ENCODE assay signal across 8 mouse cellular contexts in genomic region chr6:124828868-124829798, GRCm38 (mm10). TPM values are rescaled to one million over a fixed set of nuclear protein-coding genes. Genes with fewer than 3 reads are reported as not detected.
DNase-seq lines count a peak whose midpoint lies in the region; ATAC-seq and TF ChIP-seq lines count a peak whose summit lies in the region.

TSS of gene Usp5 (minus strand) at chr6:124829484.
TSS of gene Cdca3 (plus strand) at chr6:124829547.

- no peak for TF ChIP-seq CTCF in E14TG2a.4 (conservative IDR thresholded peaks at IDR 0.05; ENCODE audit: low read length)
- peak; percentile 1; the same call in 1 of the 2 replicates for TF ChIP-seq CTCF in heart, postnatal 0 days (IDR thresholded peaks at IDR 0.05; ENCODE audit: low read depth)
- no peak for TF ChIP-seq CTCF in testis, adult 2 months (IDR thresholded peaks at IDR 0.05; ENCODE audit: control insufficient read depth, insufficient read depth, insufficient replicate concordance, low read depth, low read length)

- H3K27me3 ChIP-seq in E14TG2a.4 (ENCODE audit: insufficient read depth, low read length) = no peaks in the 10 kb centered on the region
- no peaks in the 10 kb centered on the region for H3K27me3 ChIP-seq in forebrain, embryonic 12.5 days
- no peaks in the 10 kb centered on the region for H3K27me3 ChIP-seq in heart, postnatal 0 days (ENCODE audit: control insufficient read depth, insufficient read depth, low read length)
- H3K27me3 ChIP-seq in liver, embryonic 16.5 days (ENCODE audit: control insufficient read depth, insufficient read depth, low read depth, low read length) = no peaks in the 10 kb centered on the region
- no peaks in the 10 kb centered on the region for H3K27me3 ChIP-seq in neural tube, embryonic 13.5 days
- no peaks in the 10 kb centered on the region for H3K27me3 ChIP-seq in testis, adult 2 months (ENCODE audit: control insufficient read depth, insufficient read depth, low read length)

- DNase-seq in c-Kit-positive CD71-positive TER-119-positive erythroid progenitor cells, embryonic 14.5 days (ENCODE audit: low spot score) = peak; percentile 99
- DNase-seq in heart, postnatal 0 days (ENCODE audit: low spot score) = peak; percentile 100
- DNase-seq in kidney, postnatal 4 days = peak; percentile 97 to 99

- TF ChIP-seq POLR2A in testis, adult 2 months (IDR thresholded peaks at IDR 0.05; ENCODE audit: control insufficient read depth, low read depth, low read length) = peak; percentile 98

- H3K27ac ChIP-seq in forebrain, embryonic 12.5 days = peak within 1 kb of the TSS; percentile 94
- H3K27ac ChIP-seq in heart, postnatal 0 days (ENCODE audit: low read depth) = peak within 1 kb of the TSS; percentile 96
- peak within 1 kb of the TSS; percentile 96 for H3K27ac ChIP-seq in liver, embryonic 16.5 days (ENCODE audit: low read length)
- peak within 1 kb of the TSS; percentile 90 for H3K27ac ChIP-seq in neural tube, embryonic 13.5 days (replicated peaks)
- peak within 1 kb of the TSS; percentile 98 for H3K27ac ChIP-seq in testis, adult 2 months (ENCODE audit: control insufficient read depth, insufficient read depth, low read depth, low read length)

- H3K4me1 ChIP-seq in E14TG2a.4 (replicated peaks; ENCODE audit: low read depth, low read length) = peaks cover 55% of the 10 kb centered on the region
- H3K4me1 ChIP-seq in forebrain, embryonic 12.5 days = peaks cover 50% of the 10 kb centered on the region
- H3K4me1 ChIP-seq in heart, postnatal 0 days (ENCODE audit: control insufficient read depth, insufficient read depth) = peaks cover 18% of the 10 kb centered on the region
- H3K4me1 ChIP-seq in liver, embryonic 16.5 days (ENCODE audit: control insufficient read depth, low read depth, low read length) = peaks cover 18% of the 10 kb centered on the region
- peaks cover 26% of the 10 kb centered on the region for H3K4me1 ChIP-seq in neural tube, embryonic 13.5 days (replicated peaks)
- H3K4me1 ChIP-seq in testis, adult 2 months (ENCODE audit: control insufficient read depth, insufficient read depth, low read length) = peaks cover 10% of the 10 kb centered on the region

- peaks cover 66% of the 10 kb centered on the region for H3K36me3 ChIP-seq in E14TG2a.4 (ENCODE audit: insufficient read depth, low read length)
- peaks cover 55% of the 10 kb centered on the region for H3K36me3 ChIP-seq in forebrain, embryonic 12.5 days (replicated peaks)
- peaks cover 45% of the 10 kb centered on the region for H3K36me3 ChIP-seq in heart, postnatal 0 days (replicated peaks; ENCODE audit: control insufficient read depth, insufficient read depth, low read length)
- H3K36me3 ChIP-seq in liver, embryonic 16.5 days (ENCODE audit: control insufficient read depth, insufficient read depth) = peaks cover 45% of the 10 kb centered on the region
- peaks cover 37% of the 10 kb centered on the region for H3K36me3 ChIP-seq in neural tube, embryonic 13.5 days
- H3K36me3 ChIP-seq in testis, adult 2 months (ENCODE audit: control insufficient read depth, insufficient read depth, low read length) = peaks cover 5% of the 10 kb centered on the region

- H3K4me2 ChIP-seq in forebrain, embryonic 12.5 days = peak within 1 kb of the TSS; percentile 95
- H3K4me2 ChIP-seq in heart, postnatal 0 days (ENCODE audit: low read depth, low read length) = peak within 1 kb of the TSS; percentile 92
- peak within 1 kb of the TSS; percentile 96 for H3K4me2 ChIP-seq in liver, embryonic 16.5 days (ENCODE audit: low read depth, low read length)
- H3K4me2 ChIP-seq in neural tube, embryonic 13.5 days = peak within 1 kb of the TSS; percentile 87

- peak within 1 kb of the TSS; percentile 98 for H3K4me3 ChIP-seq in E14TG2a.4 (replicated peaks; ENCODE audit: low read length)
- peak within 1 kb of the TSS; percentile 73 for H3K4me3 ChIP-seq in forebrain, embryonic 12.5 days (replicated peaks)
- peak within 1 kb of the TSS; percentile 72 for H3K4me3 ChIP-seq in heart, postnatal 0 days (ENCODE audit: low read depth, low read length)
- H3K4me3 ChIP-seq in liver, embryonic 16.5 days (ENCODE audit: low read depth, low read length) = peak within 1 kb of the TSS; percentile 81
- H3K4me3 ChIP-seq in neural tube, embryonic 13.5 days = peak within 1 kb of the TSS; percentile 66
- H3K4me3 ChIP-seq in testis, adult 2 months (ENCODE audit: control insufficient read depth, low read depth, low read length) = peak within 1 kb of the TSS; percentile 99

- peak; percentile 94 for ATAC-seq in forebrain, embryonic 12.5 days (ENCODE audit: low FRiP score)
- ATAC-seq in heart, postnatal 0 days (ENCODE audit: insufficient read depth, low read depth) = peak; percentile 92
- ATAC-seq in liver, embryonic 16.5 days (ENCODE audit: low read depth) = peak; percentile 85
- peak; percentile 96 for ATAC-seq in neural tube, embryonic 13.5 days (ENCODE audit: low read depth)

- TF ChIP-seq EP300 in heart, postnatal 0 days (IDR thresholded peaks at IDR 0.05; ENCODE audit: low read depth) = 0 out of 2 replicates have a peak, but pooled peaks have one; percentile 17

- WGBS in forebrain, embryonic 12.5 days = under 1% methylated on average over 55 of the region's 55 CpGs
- under 1% methylated on average over 55 of the region's 55 CpGs for WGBS in heart, postnatal 0 days
- under 1% methylated on average over 53 of the region's 55 CpGs for WGBS in liver, embryonic 16.5 days (ENCODE audit: insufficient replicate concordance)
- WGBS in neural tube, embryonic 13.5 days = under 1% methylated on average over 55 of the region's 55 CpGs

- H3K9ac ChIP-seq in forebrain, embryonic 12.5 days = peak within 1 kb of the TSS; percentile 79
- peak within 1 kb of the TSS; percentile 73 for H3K9ac ChIP-seq in heart, postnatal 0 days (replicated peaks; ENCODE audit: low read depth, low read length)
- peak within 1 kb of the TSS; percentile 89 for H3K9ac ChIP-seq in liver, embryonic 16.5 days (ENCODE audit: low read depth, low read length)
- H3K9ac ChIP-seq in neural tube, embryonic 13.5 days = peak within 1 kb of the TSS; percentile 75

- no peaks in the 10 kb centered on the region for H3K9me3 ChIP-seq in E14TG2a.4 (ENCODE audit: low read length)
- no peaks in the 10 kb centered on the region for H3K9me3 ChIP-seq in forebrain, embryonic 12.5 days
- no peaks in the 10 kb centered on the region for H3K9me3 ChIP-seq in heart, postnatal 0 days (replicated peaks; ENCODE audit: control insufficient read depth, low read length)
- no peaks in the 10 kb centered on the region for H3K9me3 ChIP-seq in liver, embryonic 16.5 days (replicated peaks; ENCODE audit: control insufficient read depth, low read length)
- H3K9me3 ChIP-seq in neural tube, embryonic 13.5 days = no peaks in the 10 kb centered on the region

RNA-seq across cellular contexts. Expression of gene Usp5, which starts in this region (rescaled TPM):
- polyA plus RNA-seq in forebrain, embryonic 12.5 days (2016; fragmentation: Nextera tagmentation; extraction: Ambion mirVana) = 199 and 221 TPM in 2 replicates
- 92.2 and 126 TPM in 2 replicates for total RNA-seq in heart, postnatal 0 days (2014; rRNA removed; ENCODE audit: low replicate concordance)
- polyA plus RNA-seq in heart, postnatal 0 days (2015; fragmentation: Nextera tagmentation; extraction: Ambion mirVana) = 66.4 and 73.5 TPM in 2 replicates
- polyA plus RNA-seq in liver, embryonic 16.5 days (2015; fragmentation: Nextera tagmentation; extraction: Ambion mirVana) = 50.0 and 52.7 TPM in 2 replicates
- 176 and 178 TPM in 2 replicates for polyA plus RNA-seq in neural tube, embryonic 13.5 days (2015; fragmentation: Nextera tagmentation; extraction: Ambion mirVana)
- 37.4 and 41.2 TPM in 2 replicates for polyA plus RNA-seq in testis, adult 2 months (2012; rRNA removed)

RNA-seq across cellular contexts. Expression of gene Cdca3, which starts in this region (rescaled TPM):
- polyA plus RNA-seq in forebrain, embryonic 12.5 days (2016; fragmentation: Nextera tagmentation; extraction: Ambion mirVana) = 233 and 244 TPM in 2 replicates
- total RNA-seq in heart, postnatal 0 days (2014; rRNA removed; ENCODE audit: low replicate concordance) = 95.9 and 127 TPM in 2 replicates
- 51.6 and 52.9 TPM in 2 replicates for polyA plus RNA-seq in heart, postnatal 0 days (2015; fragmentation: Nextera tagmentation; extraction: Ambion mirVana)
- polyA plus RNA-seq in liver, embryonic 16.5 days (2015; fragmentation: Nextera tagmentation; extraction: Ambion mirVana) = 171 and 180 TPM in 2 replicates
- 26.6 and 33.2 TPM in 2 replicates for polyA plus RNA-seq in neural tube, embryonic 13.5 days (2015; fragmentation: Nextera tagmentation; extraction: Ambion mirVana)
- 218 and 250 TPM in 2 replicates for polyA plus RNA-seq in testis, adult 2 months (2012; rRNA removed)

Comparison
In these comparisons a context has a peak if more than half of its experiments do, and no peak if none do; other contexts are left out.
1. Peak in every context shown above with its lines: DNase-seq, ATAC-seq, H3K4me3 ChIP-seq and H3K27ac ChIP-seq.